Mouse (Mus musculus): ENCODE measurements around the gene Numa1.
"Not testable (repeated sequence)": the region's sequence is repeated elsewhere in the genome, so short reads cannot be mapped to it uniquely, and the experiment has no call there.

The Numa1 gene

GRCm38 (mm10) chr7:101933751-101934240 is at the start of gene Numa1, which contains the start of gene Lrrc51:
Numa1 (plus strand) TSS chr7:101934111.
Lrrc51 (minus strand) TSS chr7:101933895.
- DNase-seq (ENCODE audit: low read depth, low spot score): peak; percentile 98

GRCm38 (mm10) chr7:101884160-101884559 is 49.8 kb upstream of the Numa1 start:
- DNase-seq (ENCODE audit: low read depth, low spot score): peak; percentile 30

- DNase-seq (ENCODE audit: low read depth, low spot score): no peak
Measured at GRCm38 (mm10) chr7:101886274-101886673, 47.6 kb upstream of the Numa1 start.

GRCm38 (mm10) chr7:101888460-101888859 is 45.5 kb upstream of the Numa1 start:
- no peak for DNase-seq (ENCODE audit: low read depth, low spot score)

- no peak for DNase-seq (ENCODE audit: low read depth, low spot score)
Measured at GRCm38 (mm10) chr7:101895695-101896094, 38.2 kb upstream of the Numa1 start.

GRCm38 (mm10) chr7:101896104-101897066 is 37.5 kb upstream of the Numa1 start:
- peak; percentile 99 for DNase-seq (ENCODE audit: low read depth, low spot score)

GRCm38 (mm10) chr7:101900331-101901097 is 33.4 kb upstream of the Numa1 start:
- no peak for DNase-seq (ENCODE audit: low read depth, low spot score)

- DNase-seq (ENCODE audit: low read depth, low spot score): no peak
Measured at GRCm38 (mm10) chr7:101901969-101902368, 31.9 kb upstream of the Numa1 start.

GRCm38 (mm10) chr7:101902846-101903245 is 31.1 kb upstream of the Numa1 start:
- DNase-seq (ENCODE audit: low read depth, low spot score): no peak

GRCm38 (mm10) chr7:101905561-101906286 is 28.2 kb upstream of the Numa1 start, which contains the start of gene Lamtor1:
Lamtor1 (plus strand) TSS chr7:101905904.
- peak; percentile 100 for DNase-seq (ENCODE audit: low read depth, low spot score)

- DNase-seq (ENCODE audit: low read depth, low spot score): no peak
Measured at GRCm38 (mm10) chr7:101906287-101906681, 27.6 kb upstream of the Numa1 start, which contains the start of gene Tomt. Tomt (minus strand) TSS chr7:101906359.

GRCm38 (mm10) chr7:101906696-101907095 is 27.2 kb upstream of the Numa1 start:
- DNase-seq (ENCODE audit: low read depth, low spot score): peak; percentile 58

GRCm38 (mm10) chr7:101908367-101908766 is 25.5 kb upstream of the Numa1 start:
- no peak for DNase-seq (ENCODE audit: low read depth, low spot score)

GRCm38 (mm10) chr7:101910138-101910537 is 23.8 kb upstream of the Numa1 start:
- DNase-seq (ENCODE audit: low read depth, low spot score): no peak

GRCm38 (mm10) chr7:101911982-101912381 is 21.9 kb upstream of the Numa1 start:
- DNase-seq (ENCODE audit: low read depth, low spot score): peak; percentile 32

- DNase-seq (ENCODE audit: low read depth, low spot score): peak; percentile 65
Measured at GRCm38 (mm10) chr7:101918071-101918470, 15.8 kb upstream of the Numa1 start.

GRCm38 (mm10) chr7:101925892-101926291 is 8.0 kb upstream of the Numa1 start:
- DNase-seq (ENCODE audit: low read depth, low spot score): not testable (repeated sequence)

GRCm38 (mm10) chr7:101928093-101928492 is 5.8 kb upstream of the Numa1 start:
- DNase-seq (ENCODE audit: low read depth, low spot score): no peak

GRCm38 (mm10) chr7:101932551-101932950 is 1.4 kb upstream of the Numa1 start:
- no peak for DNase-seq (ENCODE audit: low read depth, low spot score)

- no peak for DNase-seq (ENCODE audit: low read depth, low spot score)
Measured at GRCm38 (mm10) chr7:101933300-101933699, 611 bp upstream of the Numa1 start.

- DNase-seq (ENCODE audit: low read depth, low spot score): no peak
Measured at GRCm38 (mm10) chr7:101935957-101936356, 2.0 kb downstream of the Numa1 start.

All from A20 (cell line).